Mouse (Mus musculus): ENCODE measurements around the gene Ttc39a.
A peak's percentile ranks its signal among the peaks of the same experiment; 100 is the strongest.

Ttc39a gene

GRCm38 (mm10) chr4:109456821-109457220 lies 50.4 kb downstream of the Ttc39a start:
- no peak for DNase-seq (ENCODE audit: low read depth, low spot score)

GRCm38 (mm10) chr4:109460421-109461179 lies 54.2 kb downstream of the Ttc39a start:
- DNase-seq (ENCODE audit: low read depth, low spot score), result peak; percentile 47

DNA sequence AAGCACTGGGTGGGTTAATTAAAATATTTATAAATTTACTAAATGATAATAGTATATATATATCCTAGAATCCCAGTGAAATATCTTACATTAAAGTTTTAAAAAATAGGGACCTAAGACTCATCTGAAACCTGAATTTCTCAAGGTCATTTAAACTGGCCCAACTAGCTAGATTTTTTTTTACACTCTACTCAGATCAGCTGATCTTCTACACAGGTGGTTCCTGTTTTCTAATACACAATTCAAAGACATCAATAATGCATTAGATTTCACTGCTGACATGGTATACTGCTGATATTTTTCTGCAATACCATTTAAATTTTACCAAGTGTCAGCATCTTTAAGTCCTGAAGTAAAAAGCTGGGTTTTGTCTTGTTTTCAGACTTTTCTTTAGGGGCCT lies 57.5 kb downstream of the Ttc39a start:
- DNase-seq (ENCODE audit: low read depth, low spot score), result no peak

- DNase-seq (ENCODE audit: low read depth, low spot score), result no peak
Measured at GRCm38 (mm10) chr4:109467687-109468086, 61.3 kb downstream of the Ttc39a start.

DNA sequence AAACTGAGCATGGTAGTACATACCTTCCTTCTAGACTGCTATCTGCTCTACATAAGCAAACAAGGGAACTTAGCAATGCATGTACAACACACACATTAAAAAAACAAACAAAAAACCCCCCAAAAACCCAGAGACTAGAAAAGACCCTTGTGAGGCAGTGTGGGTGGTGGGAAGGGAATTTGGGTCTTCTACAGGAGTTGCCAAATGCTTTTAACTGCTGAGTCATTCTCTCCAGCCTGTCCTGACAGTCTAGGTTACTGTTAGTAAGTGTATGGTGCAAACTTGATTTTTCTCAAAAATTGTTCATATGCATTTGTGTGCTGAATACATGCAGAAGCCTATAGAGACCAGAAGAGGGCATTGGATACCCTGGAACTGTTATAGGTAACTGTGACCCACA lies 65.2 kb downstream of the Ttc39a start:
- DNase-seq (ENCODE audit: low read depth, low spot score), result no peak

DNA sequence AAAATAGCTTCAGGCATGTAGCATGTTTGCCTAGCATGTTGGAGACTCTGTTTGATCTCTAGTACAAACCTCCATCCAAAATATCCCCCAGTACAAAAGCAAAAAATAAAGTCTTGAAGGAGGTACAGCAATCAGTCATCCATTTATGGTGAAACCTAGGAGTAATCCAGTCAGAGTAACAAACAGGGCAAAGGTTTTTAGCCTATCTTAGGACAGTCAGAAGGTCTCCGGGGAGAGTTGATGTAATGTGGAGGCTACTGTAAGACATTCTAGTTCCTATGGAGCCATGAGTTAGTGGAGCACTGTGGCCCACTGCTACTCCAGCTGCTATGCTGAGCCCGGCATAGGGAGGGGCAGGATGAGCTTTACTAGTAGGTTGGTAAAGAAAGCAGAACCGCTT lies 66.1 kb downstream of the Ttc39a start:
- no peak for DNase-seq (ENCODE audit: low read depth, low spot score)

GRCm38 (mm10) chr4:109475078-109475477 lies 68.7 kb downstream of the Ttc39a start:
- DNase-seq (ENCODE audit: low read depth, low spot score), result no peak

GRCm38 (mm10) chr4:109475577-109476553 lies 69.4 kb downstream of the Ttc39a start:
- peak; percentile 21 for DNase-seq (ENCODE audit: low read depth, low spot score)

GRCm38 (mm10) chr4:109476554-109477014 lies 70.2 kb downstream of the Ttc39a start:
- DNase-seq (ENCODE audit: low read depth, low spot score), result peak; percentile 88

DNA sequence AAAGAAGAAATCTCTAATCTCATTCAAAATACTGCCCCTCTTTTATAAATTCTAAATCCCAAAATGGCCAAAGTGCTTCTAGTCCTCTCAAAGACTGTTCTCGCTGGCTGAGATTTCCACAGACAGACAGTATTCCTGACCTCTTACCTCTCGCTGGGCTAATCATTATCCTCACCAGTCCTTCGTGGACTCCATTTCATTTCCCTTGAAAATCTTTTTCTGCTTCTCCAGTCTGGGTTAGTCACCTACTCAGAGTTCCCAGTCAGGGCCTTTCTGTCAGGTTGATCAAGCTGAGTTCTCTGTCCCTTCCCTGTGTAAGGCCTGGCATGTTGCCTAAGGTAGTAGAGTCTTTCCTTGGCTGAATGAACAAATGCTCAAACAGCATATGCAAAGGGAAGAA lies 71.0 kb downstream of the Ttc39a start:
- DNase-seq (ENCODE audit: low read depth, low spot score), result no peak

DNA sequence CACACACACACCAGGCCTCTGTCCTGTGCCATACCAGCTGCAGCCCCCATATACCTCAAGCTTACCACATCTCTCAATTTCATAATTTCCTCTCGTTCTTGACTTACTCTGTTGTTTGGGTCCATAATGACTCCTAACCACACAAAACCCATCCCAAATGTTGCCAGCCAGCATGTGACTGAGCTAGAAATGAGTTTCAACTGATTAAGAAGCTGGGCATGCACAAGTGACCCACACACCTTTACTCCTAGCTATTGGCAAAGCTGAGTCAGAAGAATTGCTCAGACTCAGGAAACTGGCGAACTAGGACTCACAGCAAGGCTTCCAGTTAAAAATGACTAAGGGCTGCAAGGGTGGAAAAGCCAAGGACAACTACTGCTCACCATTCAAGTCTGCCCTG lies 75.0 kb downstream of the Ttc39a start:
- no peak for DNase-seq (ENCODE audit: low read depth, low spot score)

GRCm38 (mm10) chr4:109482701-109483100 lies 76.3 kb downstream of the Ttc39a start:
- no peak for DNase-seq (ENCODE audit: low read depth, low spot score)

- no peak for DNase-seq (ENCODE audit: low read depth, low spot score)
Measured at GRCm38 (mm10) chr4:109484621-109485020, 78.2 kb downstream of the Ttc39a start, which contains the start of gene Rnf11. Gene Rnf11 (minus strand): TSS chr4:109484728.

- no peak for DNase-seq (ENCODE audit: low read depth, low spot score)
Measured at GRCm38 (mm10) chr4:109488812-109489211, 82.4 kb downstream of the Ttc39a start.

GRCm38 (mm10) chr4:109493581-109493980 lies 87.2 kb downstream of the Ttc39a start:
- DNase-seq (ENCODE audit: low read depth, low spot score), result no peak

All from skeletal muscle tissue, adult 2 months (tissue).